ENCODE assay signal across 28 mouse cellular contexts in genomic region chr8:96090231-96090630, GRCm38 (mm10).
"Had no signal": no experiment of that assay in that cellular context is flagged by ENCODE, and none has a peak within 500 bp of the region (broad histone marks: within the 10 kb centered on the region; RNA-seq: fewer than 3 reads in every experiment).

No protein-coding gene starts in this region.

- H3K27me3 ChIP-seq: heart, embryonic 12.5 days; hindbrain, embryonic 12.5 days; intestine, embryonic 15.5 days; kidney, embryonic 15.5 days; limb, embryonic 13.5 days; limb, embryonic 15.5 days; liver, embryonic 12.5 days had no signal

- ATAC-seq: hindbrain, embryonic 16.5 days; inflammation-experienced regulatory T-cells, adult 6 months; intestine, embryonic 15.5 days; intestine, postnatal 0 days; liver, embryonic 12.5 days had no signal

- H3K4me2 ChIP-seq: heart, embryonic 12.5 days; hindbrain, embryonic 12.5 days; hindbrain, embryonic 14.5 days; intestine, embryonic 15.5 days; kidney, embryonic 15.5 days; limb, embryonic 13.5 days; limb, embryonic 15.5 days; liver, embryonic 12.5 days had no signal

- H3K4me3 ChIP-seq: gastrocnemius, adult 2 months; heart, embryonic 10.5 days; heart, embryonic 12.5 days; hindbrain, embryonic 10.5 days; hindbrain, embryonic 12.5 days; intestine, embryonic 15.5 days; kidney, embryonic 15.5 days; limb, embryonic 13.5 days; limb, embryonic 15.5 days; liver, embryonic 12.5 days had no signal

- DNase-seq: gastrocnemius, adult 2 months; gastrocnemius, postnatal 10 days; gastrocnemius, postnatal 25 days; heart, adult 18-20 months; heart, postnatal 10 days; heart, postnatal 4 days; kidney, adult 18-20 months; kidney, adult 9 months; kidney, postnatal 14 days; kidney, postnatal 36 days; layer of hippocampus, adult 9-11 months; layer of hippocampus, postnatal 36 days; left cerebral cortex, postnatal 4 days had no signal

- H3K9me3 ChIP-seq: heart, embryonic 10.5 days; heart, embryonic 12.5 days; hindbrain, embryonic 10.5 days; hindbrain, embryonic 12.5 days; intestine, embryonic 15.5 days; kidney, embryonic 15.5 days; limb, embryonic 13.5 days; limb, embryonic 15.5 days; liver, embryonic 12.5 days had no signal

- H3K36me3 ChIP-seq: heart, embryonic 10.5 days; heart, embryonic 12.5 days; hindbrain, embryonic 10.5 days; hindbrain, embryonic 12.5 days; intestine, embryonic 15.5 days; kidney, embryonic 15.5 days; limb, embryonic 13.5 days; limb, embryonic 15.5 days; liver, embryonic 12.5 days had no signal

- H3K4me1 ChIP-seq: heart, embryonic 10.5 days; heart, embryonic 12.5 days; hindbrain, embryonic 10.5 days; hindbrain, embryonic 12.5 days; intestine, embryonic 15.5 days; kidney, embryonic 15.5 days; limb, embryonic 13.5 days; limb, embryonic 15.5 days; liver, embryonic 12.5 days had no signal

- H3K9ac ChIP-seq: heart, embryonic 12.5 days; hindbrain, embryonic 12.5 days; hindbrain, embryonic 14.5 days; intestine, embryonic 15.5 days; kidney, embryonic 15.5 days; limb, embryonic 13.5 days; limb, embryonic 15.5 days; liver, embryonic 12.5 days; liver, embryonic 14.5 days had no signal

- H3K27ac ChIP-seq: gastrocnemius, adult 2 months; heart, embryonic 10.5 days; hindbrain, embryonic 10.5 days; hindbrain, embryonic 12.5 days; hindbrain, embryonic 14.5 days; intestine, embryonic 15.5 days; kidney, embryonic 15.5 days; kidney, postnatal 0 days; limb, embryonic 13.5 days; limb, embryonic 15.5 days; liver, embryonic 12.5 days; liver, embryonic 14.5 days had no signal
